Mouse (Mus musculus) liver, postnatal 0 days (tissue): ENCODE results near the gene Cfap206. TPM values are rescaled to one million over a fixed set of nuclear protein-coding genes. Genes with fewer than 3 reads are reported as not detected.

Experiments used
- ATAC-seq: fragments of 200-750 bp; cut with Nextera tagmentation; 2 replicates; pipeline ENCODE4 v1.8.0; 2017; ENCODE audit warnings: mild to moderate bottlenecking, moderate library complexity
- DNase-seq: peaks from one replicate; pipeline ENCODE4 v3.0.0-alpha.2; 2016
- H3K27ac ChIP-seq: fragments of 300-500 bp; sonication (generic); 2 replicates; pipeline ENCODE4 v1.5.1; 2014; ENCODE audit warnings: antibody characterized with exemption, moderate library complexity, mild to moderate bottlenecking, low read depth
- H3K27me3 ChIP-seq: fragments of 300-500 bp; sonication (generic); 2 replicates; pipeline ENCODE4 v1.6.1; 2014; ENCODE audit warnings: low read length, control low read depth, mixed read lengths; ENCODE audit not compliant: insufficient read depth
- H3K36me3 ChIP-seq: fragments of 300-500 bp; sonication (generic); replicated peaks from 2 replicates; pipeline ENCODE4 v1.6.1; 2014; ENCODE audit warnings: mild to moderate bottlenecking, control low read depth, low read length, moderate library complexity, mixed read lengths; ENCODE audit not compliant: insufficient read depth
- H3K4me1 ChIP-seq: fragments of 300-500 bp; sonication (generic); 2 replicates; pipeline ENCODE4 v1.6.1; 2014; ENCODE audit warnings: antibody characterized with exemption, mild to moderate bottlenecking, control low read depth; ENCODE audit not compliant: insufficient read depth
- H3K4me2 ChIP-seq: fragments of 300-500 bp; sonication (generic); 2 replicates; pipeline ENCODE4 v1.6.1; 2014; ENCODE audit warnings: low read depth, mild to moderate bottlenecking, low read length, moderate library complexity, mixed read lengths
- H3K4me3 ChIP-seq: fragments of 300-500 bp; sonication (generic); 2 replicates; pipeline ENCODE4 v1.5.1; 2014; ENCODE audit warnings: low read depth, low read length
- H3K9ac ChIP-seq: fragments of 300-500 bp; sonication (generic); replicated peaks from 2 replicates; pipeline ENCODE4 v1.6.1; 2014; ENCODE audit warnings: mild to moderate bottlenecking, moderate library complexity
- H3K9me3 ChIP-seq: fragments of 300-500 bp; sonication (generic); 2 replicates; pipeline ENCODE4 v1.6.1; 2016; ENCODE audit warnings: mild to moderate bottlenecking, control low read depth, low read length, mixed read lengths
- CTCF ChIP-seq: sonication (generic); IDR thresholded peaks from 2 replicates; pipeline ENCODE4 v1.5.1; 2016; ENCODE audit warnings: antibody characterized with exemption, low read depth
- EP300 ChIP-seq: IDR thresholded peaks from 2 replicates; pipeline ENCODE4 v1.6.1; 2016; ENCODE audit warnings: antibody characterized with exemption, low read depth, mild to moderate bottlenecking
- WGBS: fragments of 180-500 bp; shearing (Covaris S2); extraction: QIAGEN DNeasy Blood & Tissue Kit; methylation state at CpG from one replicate; pipeline ENCODE4 v1.1.7; 2014; ENCODE audit not compliant: insufficient replicate concordance; 5-methylcytosine and 5-hydroxymethylcytosine counted together
- polyA plus RNA-seq: library from polyadenylated mRNA; unstranded; fragments of >200 nt; fragmentation: Nextera tagmentation; extraction: Ambion mirVana; gene quantifications from 2 replicates; pipeline ENCODE4 v1.2.1, GENCODE M21; 2015

Cfap206 gene
- polyA plus RNA-seq, 1 experiment from 2014 or later, result not detected

- no peaks in the 10 kb centered on the region for H3K9me3 ChIP-seq
- peaks cover 6% of the 10 kb centered on the region; the same call in 1 of the 2 replicates for H3K36me3 ChIP-seq
- H3K27me3 ChIP-seq, result no peaks in the 10 kb centered on the region
- H3K27ac ChIP-seq, result peak within 1 kb of the TSS; percentile 86
- peak within 1 kb of the TSS; percentile 89 for H3K9ac ChIP-seq
- under 1% methylated on average over 50 of the region's 65 CpGs for WGBS
- DNase-seq (peak; percentile 93), ATAC-seq (peak; percentile 98)
- H3K4me1 ChIP-seq, result peaks cover 2% of the 10 kb centered on the region; the same call in 1 of the 2 replicates
- peak within 1 kb of the TSS; percentile 86 for H3K4me2 ChIP-seq
- peak within 1 kb of the TSS; percentile 96 for H3K4me3 ChIP-seq
- TF ChIP-seq EP300 (0 out of 2 replicates have a peak, but pooled peaks have one; percentile 16), CTCF (peak; percentile 18; the same call in 1 of the 2 replicates)
These were observed 43.0 kb downstream of the Cfap206 start, which contains the start of gene Slc35a1 for GRCm38 (mm10) chr4:34686874-34687567. Gene Slc35a1 (minus strand): TSS chr4:34687438.

GRCm38 (mm10) chr4:34680530-34680929 lies 49.5 kb downstream of the Cfap206 start:
- H3K4me2 ChIP-seq, result no peak overlapping the region
- H3K9ac ChIP-seq, result no peak overlapping the region
- no peak for DNase-seq
- H3K27me3 ChIP-seq, result no peaks in the 10 kb centered on the region
- no peak overlapping the region for H3K27ac ChIP-seq
- no peaks in the 10 kb centered on the region for H3K9me3 ChIP-seq
- H3K4me1 ChIP-seq, result no peaks in the 10 kb centered on the region
- TF ChIP-seq CTCF, result peak; percentile 21; the same call in 1 of the 2 replicates
- no peak for TF ChIP-seq EP300
- peaks cover 8% of the 10 kb centered on the region for H3K36me3 ChIP-seq
- no peak for ATAC-seq
- no peak overlapping the region for H3K4me3 ChIP-seq
- 78% methylated on average over 5 of the region's 5 CpGs for WGBS

DNA sequence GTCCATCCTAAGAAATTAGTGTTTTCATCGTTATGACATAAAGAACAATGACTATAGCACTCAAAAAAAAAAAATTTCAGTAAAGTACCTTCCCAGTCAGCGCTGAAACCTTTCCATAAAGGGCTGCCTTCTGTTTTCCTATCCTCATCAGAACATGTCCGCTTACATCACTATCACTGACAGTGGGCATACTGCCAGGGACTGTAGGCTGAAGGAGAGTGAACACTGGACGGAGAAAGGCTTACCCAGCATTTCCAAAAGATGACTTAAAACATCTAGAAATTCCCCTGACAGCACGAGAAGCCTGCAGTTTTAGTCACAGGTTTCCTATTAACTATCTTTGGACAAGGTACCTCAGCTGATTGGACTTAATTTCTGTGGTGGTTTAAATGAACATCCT lies 56.3 kb downstream of the Cfap206 start:
- Histone ChIP-seq H3K27me3 (no peaks in the 10 kb centered on the region), H3K36me3 (peaks cover 12% of the 10 kb centered on the region), H3K9me3 (no peaks in the 10 kb centered on the region), H3K9ac (no peak overlapping the region), H3K27ac (no peak overlapping the region), H3K4me3 (no peak overlapping the region), H3K4me1 (no peaks in the 10 kb centered on the region), H3K4me2 (no peak overlapping the region)
- DNase-seq (no peak), ATAC-seq (no peak)
- no peak for TF ChIP-seq EP300
- no peak for TF ChIP-seq CTCF
- 83% methylated on average over 5 of the region's 5 CpGs for WGBS

DNA sequence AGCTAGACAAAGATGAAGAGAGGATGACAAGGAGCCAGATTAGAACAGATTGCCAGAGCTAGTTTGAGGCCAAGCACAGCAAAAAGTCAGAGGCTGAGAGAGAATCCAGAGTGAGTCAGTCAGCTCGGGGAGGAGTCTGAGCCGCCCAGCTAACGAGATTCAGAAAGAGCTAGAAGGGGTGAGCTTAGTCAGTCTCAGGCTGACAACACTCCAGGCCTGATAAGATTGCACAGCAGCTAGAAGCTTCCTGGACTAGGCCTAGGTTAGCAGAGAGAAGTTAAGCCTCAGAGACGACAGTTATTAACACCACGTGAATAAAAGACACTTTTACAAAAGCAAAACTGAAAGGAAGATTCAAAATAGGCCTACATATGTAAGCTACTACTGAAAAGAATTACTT lies 62.1 kb downstream of the Cfap206 start:
- Histone ChIP-seq H3K9me3 (no peaks in the 10 kb centered on the region), H3K4me2 (no peak overlapping the region), H3K4me1 (no peaks in the 10 kb centered on the region), H3K27ac (no peak overlapping the region), H3K4me3 (no peak overlapping the region), H3K9ac (no peak overlapping the region), H3K36me3 (peaks cover 35% of the 10 kb centered on the region), H3K27me3 (no peaks in the 10 kb centered on the region)
- no peak for ATAC-seq
- 74% methylated on average over 5 of the region's 5 CpGs for WGBS
- TF ChIP-seq CTCF (no peak), EP300 (no peak)
- DNase-seq, result no peak

DNA sequence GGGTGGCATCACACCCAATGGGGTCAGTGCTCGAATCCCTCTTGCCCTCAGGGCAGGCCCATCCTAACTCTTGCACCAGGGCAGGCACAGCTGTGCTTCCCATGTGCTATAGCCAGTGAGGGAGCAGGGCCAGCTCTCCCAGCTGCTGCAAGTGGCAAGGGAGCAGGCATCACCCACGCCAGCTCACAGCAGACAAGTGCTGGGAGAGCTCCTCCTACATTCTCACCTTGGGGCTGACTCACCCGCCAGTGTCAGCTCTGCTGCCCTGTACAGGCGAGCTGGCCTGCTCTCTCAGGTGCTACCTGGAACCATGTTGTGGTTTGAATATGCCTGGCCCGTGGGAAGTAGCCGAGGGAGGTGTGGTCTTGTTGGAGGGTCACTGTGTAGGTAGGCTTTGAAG lies 68.1 kb downstream of the Cfap206 start:
- Histone ChIP-seq H3K4me3 (no peak overlapping the region), H3K4me2 (no peak overlapping the region), H3K9me3 (no peaks in the 10 kb centered on the region), H3K4me1 (no peaks in the 10 kb centered on the region), H3K27me3 (no peaks in the 10 kb centered on the region), H3K9ac (no peak overlapping the region), H3K36me3 (peaks cover 53% of the 10 kb centered on the region), H3K27ac (no peak overlapping the region)
- 89% methylated on average over 6 of the region's 6 CpGs for WGBS
- DNase-seq (no peak), ATAC-seq (no peak)
- TF ChIP-seq EP300 (no peak), CTCF (no peak)

DNA sequence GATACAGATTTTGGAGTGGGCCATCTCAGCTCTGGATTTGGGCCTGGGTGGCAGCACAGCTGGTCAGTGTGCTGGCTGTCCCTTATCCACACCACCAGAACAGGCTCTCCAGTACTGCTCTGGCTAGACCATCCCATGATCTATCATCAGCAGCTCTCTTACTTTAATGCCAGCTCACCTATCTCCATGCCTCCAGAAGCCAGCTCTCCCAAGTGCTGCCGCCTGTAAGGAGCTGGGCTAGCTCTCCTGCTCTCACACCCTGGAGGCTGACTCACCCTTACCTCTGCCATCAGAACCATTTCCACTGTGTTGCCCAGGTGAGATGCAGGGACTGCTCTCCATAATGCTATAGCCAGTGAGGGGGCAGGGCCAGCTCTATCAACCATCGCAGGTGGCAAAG lies 68.5 kb downstream of the Cfap206 start:
- DNase-seq (no peak), ATAC-seq (no peak)
- no peaks in the 10 kb centered on the region for H3K9me3 ChIP-seq
- H3K4me3 ChIP-seq, result no peak overlapping the region
- peaks cover 53% of the 10 kb centered on the region for H3K36me3 ChIP-seq
- H3K27ac ChIP-seq, result no peak overlapping the region
- WGBS, result 90% methylated on average over 2 of the region's 2 CpGs
- no peak overlapping the region for H3K9ac ChIP-seq
- H3K4me2 ChIP-seq, result no peak overlapping the region
- no peak for TF ChIP-seq CTCF
- H3K27me3 ChIP-seq, result no peaks in the 10 kb centered on the region
- no peaks in the 10 kb centered on the region for H3K4me1 ChIP-seq
